Mouse (Mus musculus) brain, adult 2 months (tissue): ENCODE measurements around the gene Mpc1.
"Not testable (repeated sequence)": the region's sequence is repeated elsewhere in the genome, so short reads cannot be mapped to it uniquely, and the experiment has no call there.

Experiments
- DNase-seq: peaks from one replicate; pipeline ENCODE4 v3.0.0; 2011; ENCODE audit warnings: low read depth, low spot score

The Mpc1 gene

GRCm38 (mm10) chr17:8278356-8278755 lies 4.3 kb upstream of the Mpc1 start:
- DNase-seq: no peak

DNA sequence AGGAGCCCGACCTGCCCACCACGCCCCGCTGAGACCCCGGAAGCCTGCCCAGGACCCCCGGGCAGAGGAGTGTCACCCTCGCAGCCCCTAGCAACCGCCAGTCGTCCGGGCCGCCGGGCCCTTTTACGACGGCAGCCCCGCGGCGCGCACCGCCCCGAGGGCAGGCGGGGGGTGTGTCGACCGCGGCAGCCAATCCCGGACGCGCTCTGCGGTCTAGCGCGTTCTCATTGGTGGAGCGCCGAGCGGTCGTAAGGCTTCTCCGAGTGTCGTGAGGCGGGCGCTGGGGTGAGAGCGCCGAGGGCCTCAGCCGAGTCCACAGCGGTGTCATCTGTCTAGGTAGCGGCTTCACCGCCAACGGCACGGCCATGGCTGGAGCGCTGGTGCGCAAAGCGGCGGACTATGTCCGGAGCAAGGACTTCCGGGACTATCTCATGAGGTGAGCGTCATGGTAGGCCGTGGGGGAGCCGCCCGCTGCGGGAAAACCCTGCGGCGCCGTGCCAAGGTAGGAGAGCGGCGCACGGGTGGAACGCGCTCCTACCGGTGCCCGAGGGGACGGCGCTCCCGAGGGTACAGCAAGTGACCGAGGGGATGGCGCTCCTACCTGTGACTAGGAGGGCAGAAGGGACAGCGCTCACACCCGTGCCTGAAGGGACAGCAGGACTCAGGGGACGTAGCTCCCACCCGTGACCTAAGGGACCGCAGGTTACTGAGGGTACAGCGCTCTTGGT lies 986 bp downstream of the Mpc1 start:
- peak; percentile 99 for DNase-seq

DNA sequence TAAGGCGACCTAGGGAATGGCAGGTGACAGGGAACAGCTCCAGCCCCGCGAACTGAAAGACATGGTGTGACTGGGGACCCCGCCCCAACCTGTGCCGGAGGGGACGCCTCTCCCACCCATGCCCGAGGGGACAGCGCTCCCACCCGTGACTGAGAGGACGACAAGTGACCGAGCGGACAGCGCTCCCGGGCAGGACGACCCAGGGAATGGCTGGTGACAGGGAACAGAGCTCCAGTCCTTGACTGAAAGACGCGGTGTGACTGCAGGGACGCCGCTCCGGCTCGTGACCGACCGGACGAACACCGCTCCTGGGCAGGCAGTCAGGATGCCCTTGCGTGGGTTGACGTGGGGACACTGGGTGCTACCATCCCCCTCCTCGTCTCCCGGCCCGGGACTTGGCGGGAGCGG lies 1.6 kb downstream of the Mpc1 start:
- DNase-seq: peak; percentile 56

GRCm38 (mm10) chr17:8285056-8285455 lies 2.4 kb downstream of the Mpc1 start:
- no peak for DNase-seq

DNA sequence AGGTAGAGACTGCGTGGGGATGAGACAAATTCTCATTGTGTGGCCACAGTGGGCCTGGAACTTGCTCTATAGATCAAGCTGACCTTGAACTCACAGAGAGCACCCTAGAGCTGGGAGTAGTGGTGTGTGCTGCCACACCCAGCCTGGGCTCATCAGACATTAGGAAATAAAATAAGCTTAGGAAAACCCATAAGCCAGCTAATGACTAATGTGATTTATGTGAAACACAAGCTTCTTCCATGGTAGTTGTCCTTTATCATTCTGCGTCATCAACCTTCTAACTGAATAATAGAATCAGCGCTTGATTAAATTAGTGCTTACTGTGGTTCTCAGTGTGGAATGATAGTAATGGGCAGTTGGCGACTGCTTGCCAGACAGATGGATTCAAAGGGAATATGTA lies 4.3 kb downstream of the Mpc1 start:
- no peak for DNase-seq

- DNase-seq: no peak
These were observed 7.4 kb downstream of the Mpc1 start for GRCm38 (mm10) chr17:8289993-8290679.

DNA sequence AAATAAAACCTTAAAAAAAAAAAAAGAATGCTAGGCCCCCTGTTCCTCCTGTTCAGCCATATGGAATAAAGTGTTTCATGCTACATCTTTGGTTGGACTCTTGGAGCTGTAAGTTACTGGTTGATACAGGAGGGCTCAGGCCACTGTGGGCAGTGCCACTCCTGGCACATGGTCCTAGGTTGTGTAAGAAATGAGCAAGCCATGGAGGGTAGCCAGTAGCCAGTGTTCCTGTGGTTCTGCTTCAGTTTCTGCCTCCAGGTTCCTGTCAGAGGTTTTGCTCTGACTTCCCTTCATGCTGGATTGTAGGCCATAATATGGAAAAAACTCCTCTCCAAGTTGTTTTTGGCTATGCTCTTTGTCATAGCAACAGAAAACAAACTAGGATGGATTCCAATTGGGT lies 8.0 kb downstream of the Mpc1 start:
- DNase-seq: no peak

- peak; percentile 27 for DNase-seq
These were observed 13.1 kb downstream of the Mpc1 start for GRCm38 (mm10) chr17:8295825-8296224.

DNA sequence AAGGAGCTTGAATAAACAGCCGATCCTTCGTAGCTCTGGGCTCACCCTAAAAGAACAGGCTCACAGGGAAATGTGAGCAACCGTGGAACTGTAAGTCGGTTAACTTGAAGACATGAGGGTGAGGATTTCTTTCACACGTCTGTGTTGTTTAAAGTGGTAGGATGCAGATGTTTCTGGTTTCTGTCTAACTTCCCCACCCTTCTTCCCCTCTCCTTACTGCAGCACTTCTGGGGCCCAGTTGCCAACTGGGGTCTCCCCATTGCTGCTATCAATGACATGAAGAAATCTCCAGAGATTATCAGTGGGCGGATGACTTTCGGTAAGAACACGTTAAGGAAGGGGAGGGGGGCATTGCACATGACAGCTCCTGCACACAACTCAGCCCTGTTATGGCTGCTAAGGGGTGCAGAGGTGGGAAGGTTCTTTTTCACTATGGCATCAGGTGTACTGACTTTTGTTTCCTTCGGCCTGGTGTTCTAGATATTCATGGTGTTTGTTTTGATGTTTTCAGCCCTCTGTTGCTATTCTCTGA lies 13.7 kb downstream of the Mpc1 start:
- no peak for DNase-seq

GRCm38 (mm10) chr17:8297746-8298145 lies 15.0 kb downstream of the Mpc1 start:
- no peak for DNase-seq

DNA sequence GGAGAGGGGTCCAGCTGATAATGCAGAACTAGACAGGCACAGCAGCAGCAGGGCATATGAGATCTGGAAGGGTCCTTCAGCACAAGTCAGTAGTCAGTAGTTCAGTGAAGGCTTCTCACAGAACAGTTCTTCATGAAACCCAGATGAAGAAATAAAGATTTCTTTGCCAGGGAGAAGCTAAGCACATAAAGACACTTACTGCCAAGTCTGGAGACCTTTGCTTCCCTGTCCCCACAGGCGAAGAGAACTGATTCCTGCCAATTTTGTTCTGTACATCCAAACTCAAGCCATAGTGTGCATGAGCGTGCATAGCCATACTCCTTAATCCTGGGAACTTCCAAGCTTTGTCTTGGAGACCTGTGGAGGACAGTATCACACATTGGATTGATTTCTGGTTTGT lies 15.6 kb downstream of the Mpc1 start:
- DNase-seq: no peak

- peak; percentile 75 for DNase-seq
These were observed 16.8 kb downstream of the Mpc1 start for GRCm38 (mm10) chr17:8299524-8299923.

DNA sequence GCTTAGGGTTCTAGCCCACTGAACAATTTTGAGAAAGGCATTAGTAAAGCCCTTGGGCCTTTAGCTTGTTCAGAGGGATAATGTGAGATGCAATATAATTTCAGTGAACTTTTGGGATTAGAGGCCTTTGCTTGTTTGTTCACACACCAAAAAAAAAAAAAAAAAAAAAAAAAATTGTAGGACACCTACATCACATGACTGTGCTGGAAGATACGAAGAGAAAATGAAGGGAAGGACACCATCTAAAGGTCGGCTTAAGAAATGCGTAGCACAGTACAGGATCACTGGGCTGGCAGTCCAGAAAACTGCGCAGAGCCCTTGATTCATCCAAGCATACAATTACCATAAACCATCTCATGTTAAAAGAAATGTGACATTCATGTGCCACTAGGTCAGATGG lies 18.8 kb downstream of the Mpc1 start:
- DNase-seq: no peak

DNA sequence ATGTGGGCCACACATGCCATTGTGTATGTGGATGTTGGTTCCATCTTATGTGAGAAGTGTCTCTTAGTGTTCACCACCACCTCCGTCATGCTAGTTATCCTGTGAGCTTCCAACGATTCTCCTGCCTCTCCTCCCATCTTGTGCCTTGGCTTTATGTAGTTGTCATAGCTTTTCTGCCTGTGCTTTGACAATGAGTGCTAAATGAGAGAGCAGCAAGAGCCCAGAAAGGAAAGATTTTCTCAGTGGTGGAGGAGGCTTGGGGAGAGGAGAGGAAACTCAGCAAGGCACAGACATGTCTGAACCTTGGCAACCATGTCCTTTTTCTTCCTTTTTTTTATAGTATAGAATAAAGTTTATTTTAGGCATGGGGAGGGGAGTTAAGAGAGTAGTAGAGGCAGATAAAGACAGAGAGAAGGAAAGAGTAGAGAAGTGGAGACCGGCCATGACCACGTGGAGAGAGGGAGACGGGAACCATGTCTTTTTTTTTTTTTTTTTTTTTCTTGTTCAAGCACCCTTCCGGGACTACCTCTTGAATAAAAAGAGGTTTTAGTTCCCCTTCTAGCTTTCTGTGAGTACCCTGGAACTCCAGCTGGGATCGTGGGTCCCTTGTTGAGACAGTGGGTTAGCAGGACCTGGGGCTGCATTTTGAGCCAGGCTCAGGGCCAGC lies 20.2 kb downstream of the Mpc1 start:
- peak; percentile 29 for DNase-seq

- no peak for DNase-seq
These were observed 21.0 kb downstream of the Mpc1 start for GRCm38 (mm10) chr17:8303671-8304070.

DNA sequence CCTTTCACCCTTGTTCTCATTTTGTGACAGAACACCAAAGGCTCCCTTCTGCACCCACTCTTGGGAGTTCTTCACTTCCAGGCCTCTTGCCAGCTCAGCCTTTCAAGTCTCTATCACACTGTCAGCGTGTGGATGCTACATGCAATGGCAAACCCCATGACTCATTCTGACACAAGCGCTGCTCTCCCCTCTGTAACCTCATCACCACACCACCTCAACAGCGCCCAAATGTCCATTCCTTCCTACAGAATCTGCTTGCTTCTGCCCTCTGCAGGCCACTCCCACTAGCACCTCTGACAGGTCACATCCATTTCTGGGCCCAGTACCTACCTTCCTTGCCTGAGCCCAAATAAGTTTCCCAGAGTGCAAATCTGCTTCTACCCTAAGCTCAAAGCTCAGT lies 23.1 kb downstream of the Mpc1 start:
- peak; percentile 60 for DNase-seq

- DNase-seq: peak; percentile 98
These were observed 28.3 kb downstream of the Mpc1 start, which contains the start of gene Sft2d1 for GRCm38 (mm10) chr17:8310838-8311614. Gene Sft2d1 (plus strand): TSS chr17:8311102.

GRCm38 (mm10) chr17:8311751-8312150 lies 29.0 kb downstream of the Mpc1 start:
- no peak for DNase-seq

DNA sequence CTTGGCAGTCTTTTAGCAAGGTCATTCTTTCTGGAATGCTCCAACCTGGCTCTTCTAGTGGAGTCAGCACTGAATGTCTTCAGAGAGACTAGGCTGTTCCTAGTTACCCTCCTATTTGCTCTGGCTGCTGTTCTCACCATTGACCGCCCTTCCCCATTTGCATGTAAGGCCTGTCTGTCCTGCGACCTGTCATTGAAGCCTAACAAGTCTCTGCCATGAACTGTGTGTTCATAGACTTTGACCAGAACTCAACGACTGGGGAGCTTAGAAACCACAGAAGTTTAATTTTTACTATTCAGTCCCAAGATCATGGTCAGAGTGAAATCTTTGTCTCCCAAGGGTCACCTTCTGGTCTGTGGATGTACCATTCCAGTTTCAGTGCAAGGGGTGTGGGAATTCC lies 31.3 kb downstream of the Mpc1 start:
- no peak for DNase-seq

- DNase-seq: peak; percentile 50
These were observed 33.5 kb downstream of the Mpc1 start for GRCm38 (mm10) chr17:8316251-8316650.

- not testable (repeated sequence) for DNase-seq
These were observed 44.2 kb downstream of the Mpc1 start for GRCm38 (mm10) chr17:8326877-8327276.
